Comparison of ENCODE assay signal across 7 mouse cellular contexts in the genomic region with DNA sequence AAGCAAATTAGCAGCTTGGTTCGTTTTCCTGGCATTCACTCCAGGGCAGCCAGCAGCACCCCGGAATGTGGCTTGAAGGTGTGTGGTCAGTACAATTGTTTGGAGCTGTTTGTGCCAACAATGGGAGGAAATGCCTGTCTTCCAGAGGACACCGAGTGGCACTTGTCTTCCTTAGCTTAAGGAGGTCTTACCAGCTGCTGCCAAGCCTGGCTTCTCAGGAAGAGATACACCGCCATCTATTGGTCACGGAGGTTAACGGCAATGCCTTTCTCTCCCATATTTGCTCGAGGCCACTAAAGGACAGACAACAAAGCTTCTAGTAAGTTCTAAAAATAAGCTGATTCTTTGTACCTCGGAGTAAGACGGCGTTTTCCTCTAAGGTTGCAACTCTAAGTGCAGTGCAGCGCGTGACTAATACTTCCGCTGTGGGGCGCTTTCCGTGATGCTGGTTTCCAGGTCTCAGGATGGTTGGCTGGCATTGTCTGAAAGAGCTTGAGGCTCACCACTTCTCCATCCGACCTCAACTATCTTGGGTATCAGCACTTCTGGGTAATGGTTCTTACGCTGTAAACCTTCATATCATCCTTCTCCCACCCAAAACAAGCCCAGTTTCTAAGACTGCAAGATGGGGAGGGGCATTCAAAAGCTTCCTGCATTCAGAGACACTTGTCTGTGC.
DNase-seq lines count a peak whose midpoint lies in the region; ATAC-seq and TF ChIP-seq lines count a peak whose summit lies in the region.

No protein-coding gene starts in this region.

- H3K27ac ChIP-seq in limb, embryonic 10.5 days: peak overlapping the region; percentile 69; the same call in 1 of the 2 replicates
- H3K27ac ChIP-seq in midbrain, embryonic 12.5 days (replicated peaks): peak overlapping the region; percentile 71
- H3K27ac ChIP-seq in small intestine, adult 2 months (ENCODE audit: insufficient read depth, low read depth, low read length): no peak overlapping the region

- H3K9ac ChIP-seq in midbrain, embryonic 12.5 days (replicated peaks): peak overlapping the region; percentile 49

- H3K4me3 ChIP-seq in limb, embryonic 10.5 days: peak overlapping the region; percentile 46
- peak overlapping the region; percentile 33 for H3K4me3 ChIP-seq in midbrain, embryonic 12.5 days
- H3K4me3 ChIP-seq in small intestine, adult 2 months (ENCODE audit: low read depth, low read length): no peak overlapping the region

- H3K4me1 ChIP-seq in limb, embryonic 10.5 days: peaks cover 45% of the 10 kb centered on the region
- H3K4me1 ChIP-seq in midbrain, embryonic 12.5 days: peaks cover 42% of the 10 kb centered on the region
- 0 out of 2 replicates have a peak, but pooled peaks cover 3% of the 10 kb centered on the region for H3K4me1 ChIP-seq in small intestine, adult 2 months (ENCODE audit: control insufficient read depth, insufficient read depth, insufficient read length, low read length)

- H3K4me2 ChIP-seq in midbrain, embryonic 12.5 days (replicated peaks): peak overlapping the region; percentile 55

- peaks cover 37% of the 10 kb centered on the region for H3K27me3 ChIP-seq in limb, embryonic 10.5 days (ENCODE audit: low read depth, poor library complexity, severe bottlenecking)
- H3K27me3 ChIP-seq in midbrain, embryonic 12.5 days: peaks cover 70% of the 10 kb centered on the region
- no peaks in the 10 kb centered on the region for H3K27me3 ChIP-seq in small intestine, adult 2 months (ENCODE audit: control insufficient read depth, insufficient read depth, low read length)

- H3K9me3 ChIP-seq in limb, embryonic 10.5 days (replicated peaks): no peaks in the 10 kb centered on the region
- no peaks in the 10 kb centered on the region for H3K9me3 ChIP-seq in midbrain, embryonic 12.5 days

- peak; percentile 55 for ATAC-seq in midbrain, embryonic 12.5 days (ENCODE audit: low FRiP score, low read depth)

- peak; percentile 55; the same call in 1 of the 2 replicates for TF ChIP-seq CTCF in small intestine, adult 2 months (IDR thresholded peaks at IDR 0.05; ENCODE audit: extremely low read depth, insufficient read length, insufficient replicate concordance, low read depth, low read length)

- H3K36me3 ChIP-seq in limb, embryonic 10.5 days: no peaks in the 10 kb centered on the region
- H3K36me3 ChIP-seq in midbrain, embryonic 12.5 days: no peaks in the 10 kb centered on the region
- no peaks in the 10 kb centered on the region for H3K36me3 ChIP-seq in small intestine, adult 2 months (ENCODE audit: control insufficient read depth, insufficient read depth, low read length)

- no peak for TF ChIP-seq POLR2A in small intestine, adult 2 months (IDR thresholded peaks at IDR 0.05; ENCODE audit: low read depth, low read length)

- DNase-seq in adrenal gland, adult 2 months: peak; percentile 70
- DNase-seq in embryo, embryonic 9.5 days (ENCODE audit: extremely low spot score): peak; percentile 84
- DNase-seq in heart, adult 11 months: peak; percentile 95
- DNase-seq in kidney, adult 18-20 months: peak; percentile 61
- peak; percentile 83 for DNase-seq in limb, embryonic 10.5 days (ENCODE audit: low spot score)

- 5% methylated on average over 16 of the region's 17 CpGs for WGBS in limb, embryonic 10.5 days
- WGBS in midbrain, embryonic 12.5 days: 4% methylated on average over 16 of the region's 17 CpGs
- WGBS in small intestine, adult 2 months: 8% methylated on average over 17 of the region's 17 CpGs
